Mouse (Mus musculus) cortical plate, adult 2 months (tissue): ENCODE measurements around the gene Pla2r1.

Experiments
- CTCF ChIP-seq: fragments of 200-500 bp; IDR thresholded peaks from 2 replicates; pipeline ENCODE4 v1.5.1; 2011; ENCODE audit warnings: mild to moderate bottlenecking, control low read depth, low read length; ENCODE audit not compliant: insufficient read depth; ENCODE audit errors: extremely low read depth
- POLR2A ChIP-seq: fragments of 200-500 bp; IDR thresholded peaks from 2 replicates; pipeline ENCODE4 v1.6.1; 2011; ENCODE audit warnings: mild to moderate bottlenecking, low read length, control low read depth; ENCODE audit not compliant: insufficient read depth; ENCODE audit errors: extremely low read depth

DNA sequence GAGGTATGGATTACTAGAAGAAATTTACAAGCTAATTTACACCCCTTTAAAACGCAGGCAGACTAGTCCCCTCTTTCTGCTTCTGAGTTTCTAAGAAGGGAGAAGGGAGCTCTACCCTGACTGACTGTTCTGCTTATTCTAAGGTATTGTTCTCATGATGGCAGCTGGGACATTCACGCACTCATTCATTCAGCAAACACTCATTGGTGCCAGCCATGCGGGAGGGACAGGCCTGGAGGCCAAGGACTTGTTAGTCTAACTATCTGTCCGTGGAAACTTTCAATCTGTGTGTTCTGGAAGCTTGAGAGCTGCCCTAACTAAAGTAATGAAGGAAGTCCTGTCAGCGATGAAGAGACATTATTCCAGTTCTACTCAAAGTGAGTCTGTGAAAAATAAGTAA is 14.4 kb downstream of the Pla2r1 start:
- no peak for TF ChIP-seq CTCF
- TF ChIP-seq POLR2A, result no peak
